Mouse (Mus musculus) erythroblast, adult 5-6 weeks (primary cell): ENCODE data around the gene Apom. TPM values are rescaled to one million over a fixed set of nuclear protein-coding genes. Genes with fewer than 3 reads are reported as not detected.

Experiments
- total RNA-seq, 2 experiments: library from RNA; stranded (forward) in 1 of 2; stranded (reverse) in 1 of 2; fragments of 150-400 nt in 1 of 2; fragments of 200-764, 138-1000 nt in 1 of 2; gene quantifications; 2 replicates each; pipeline versions ENCODE4 v1.2.3 to v1.2.4; 2015 to 2017; ENCODE audit warnings: low replicate concordance in 2 of 2

Gene Apom
- total RNA-seq, 2 experiments from 2014 or later = 0.94 TPM; not detected in 1

Other genes starting within 250 kb of the Apom start
Only the 30 nearest of the 41 such genes appear.
- 46.8 and 50.3 TPM in 2 replicates for gene Lsm2, start 150.2 kb downstream of the Apom start, total RNA-seq (2015; ENCODE audit: low replicate concordance)
- 11.2 and 16.7 TPM in 2 replicates for gene Lsm2, start 150.2 kb downstream of the Apom start, total RNA-seq (2017; ENCODE audit: low replicate concordance)
- gene Vars, start 131.1 kb downstream of the Apom start, total RNA-seq (2015; ENCODE audit: low replicate concordance) = 24.4 and 33.4 TPM in 2 replicates
- 37.4 and 45.0 TPM in 2 replicates for gene Vars, start 131.1 kb downstream of the Apom start, total RNA-seq (2017; ENCODE audit: low replicate concordance)
- gene Vwa7, start 115.5 kb downstream of the Apom start, total RNA-seq (2015; ENCODE audit: low replicate concordance) = not detected in 2 replicates
- gene Vwa7, start 115.5 kb downstream of the Apom start, total RNA-seq (2017; ENCODE audit: low replicate concordance) = not detected in 2 replicates
- 2.3 TPM in 1 of 2 replicates, not detected in the other for gene Sapcd1, start 104.0 kb downstream of the Apom start, total RNA-seq (2015; ENCODE audit: low replicate concordance)
- not detected in 2 replicates for gene Sapcd1, start 104.0 kb downstream of the Apom start, total RNA-seq (2017; ENCODE audit: low replicate concordance)
- gene Msh5, start 85.3 kb downstream of the Apom start, total RNA-seq (2015; ENCODE audit: low replicate concordance) = 0.38 and 1.5 TPM in 2 replicates
- gene Msh5, start 85.3 kb downstream of the Apom start, total RNA-seq (2017; ENCODE audit: low replicate concordance) = 5.7 and 8.8 TPM in 2 replicates
- 74.6 and 85.9 TPM in 2 replicates for gene Clic1, start 82.1 kb downstream of the Apom start, total RNA-seq (2015; ENCODE audit: low replicate concordance)
- 66.9 and 68.8 TPM in 2 replicates for gene Clic1, start 82.1 kb downstream of the Apom start, total RNA-seq (2017; ENCODE audit: low replicate concordance)
- gene Ddah2, start 73.0 kb downstream of the Apom start, total RNA-seq (2015; ENCODE audit: low replicate concordance) = 1.0 and 1.7 TPM in 2 replicates
- 2.2 TPM in 1 of 2 replicates, not detected in the other for gene Ddah2, start 73.0 kb downstream of the Apom start, total RNA-seq (2017; ENCODE audit: low replicate concordance)
- not detected in 2 replicates for gene Ly6g6c, start 66.7 kb downstream of the Apom start, total RNA-seq (2015; ENCODE audit: low replicate concordance)
- not detected in 2 replicates for gene Ly6g6c, start 66.7 kb downstream of the Apom start, total RNA-seq (2017; ENCODE audit: low replicate concordance)
- gene Mpig6b, start 65.9 kb downstream of the Apom start, total RNA-seq (2015; ENCODE audit: low replicate concordance) = 0.42 TPM in 1 of 2 replicates, not detected in the other
- gene Mpig6b, start 65.9 kb downstream of the Apom start, total RNA-seq (2017; ENCODE audit: low replicate concordance) = not detected in 2 replicates
- gene Ly6g6e, start 55.1 kb downstream of the Apom start, total RNA-seq (2015; ENCODE audit: low replicate concordance) = not detected in 2 replicates
- not detected in 2 replicates for gene Ly6g6e, start 55.1 kb downstream of the Apom start, total RNA-seq (2017; ENCODE audit: low replicate concordance)
- gene Ly6g6d, start 54.0 kb downstream of the Apom start, total RNA-seq (2015; ENCODE audit: low replicate concordance) = not detected in 2 replicates
- 1.4 TPM in 1 of 2 replicates, not detected in the other for gene Ly6g6d, start 54.0 kb downstream of the Apom start, total RNA-seq (2017; ENCODE audit: low replicate concordance)
- not detected in 2 replicates for gene Ly6g6f, start 46.4 kb downstream of the Apom start, total RNA-seq (2015; ENCODE audit: low replicate concordance)
- not detected in 2 replicates for gene Ly6g6f, start 46.4 kb downstream of the Apom start, total RNA-seq (2017; ENCODE audit: low replicate concordance)
- 28.1 and 36.8 TPM in 2 replicates for gene Abhd16a, start 42.8 kb downstream of the Apom start, total RNA-seq (2015; ENCODE audit: low replicate concordance)
- gene Abhd16a, start 42.8 kb downstream of the Apom start, total RNA-seq (2017; ENCODE audit: low replicate concordance) = 33.3 and 63.0 TPM in 2 replicates
- gene Ly6g5c, start 23.8 kb downstream of the Apom start, total RNA-seq (2015; ENCODE audit: low replicate concordance) = not detected in 2 replicates
- not detected in 2 replicates for gene Ly6g5c, start 23.8 kb downstream of the Apom start, total RNA-seq (2017; ENCODE audit: low replicate concordance)
- gene Ly6g5b, start 16.6 kb downstream of the Apom start, total RNA-seq (2015; ENCODE audit: low replicate concordance) = 7.7 TPM in 1 of 2 replicates, not detected in the other
- gene Ly6g5b, start 16.6 kb downstream of the Apom start, total RNA-seq (2017; ENCODE audit: low replicate concordance) = 0.34 TPM in 1 of 2 replicates, not detected in the other
- gene Gpank1, start 10.6 kb downstream of the Apom start, total RNA-seq (2015; ENCODE audit: low replicate concordance) = 10.9 and 14.8 TPM in 2 replicates
- gene Gpank1, start 10.6 kb downstream of the Apom start, total RNA-seq (2017; ENCODE audit: low replicate concordance) = 15.8 and 20.4 TPM in 2 replicates
- gene Csnk2b, start 10.0 kb downstream of the Apom start, total RNA-seq (2015; ENCODE audit: low replicate concordance) = 156 and 181 TPM in 2 replicates
- 76.5 and 112 TPM in 2 replicates for gene Csnk2b, start 10.0 kb downstream of the Apom start, total RNA-seq (2017; ENCODE audit: low replicate concordance)
- 0.63 and 1.5 TPM in 2 replicates for gene D17H6S53E, start 5.7 kb downstream of the Apom start, total RNA-seq (2015; ENCODE audit: low replicate concordance)
- 2.6 and 2.8 TPM in 2 replicates for gene D17H6S53E, start 5.7 kb downstream of the Apom start, total RNA-seq (2017; ENCODE audit: low replicate concordance)
- gene Bag6, start 3.1 kb upstream of the Apom start, total RNA-seq (2015; ENCODE audit: low replicate concordance) = 23.8 and 47.9 TPM in 2 replicates
- gene Bag6, start 3.1 kb upstream of the Apom start, total RNA-seq (2017; ENCODE audit: low replicate concordance) = 48.1 and 71.4 TPM in 2 replicates
- gene Prrc2a, start 32.8 kb upstream of the Apom start, total RNA-seq (2015; ENCODE audit: low replicate concordance) = 70.2 and 111 TPM in 2 replicates
- gene Prrc2a, start 32.8 kb upstream of the Apom start, total RNA-seq (2017; ENCODE audit: low replicate concordance) = 15.1 and 22.6 TPM in 2 replicates
- gene Aif1, start 44.0 kb upstream of the Apom start, total RNA-seq (2015; ENCODE audit: low replicate concordance) = 14.4 and 19.8 TPM in 2 replicates
- 8.7 and 15.8 TPM in 2 replicates for gene Aif1, start 44.0 kb upstream of the Apom start, total RNA-seq (2017; ENCODE audit: low replicate concordance)
- gene Lst1, start 56.4 kb upstream of the Apom start, total RNA-seq (2015; ENCODE audit: low replicate concordance) = 55.5 and 77.7 TPM in 2 replicates
- 32.2 and 57.3 TPM in 2 replicates for gene Lst1, start 56.4 kb upstream of the Apom start, total RNA-seq (2017; ENCODE audit: low replicate concordance)
- 4.6 TPM in 1 of 2 replicates, not detected in the other for gene Ltb, start 62.4 kb upstream of the Apom start, total RNA-seq (2015; ENCODE audit: low replicate concordance)
- gene Ltb, start 62.4 kb upstream of the Apom start, total RNA-seq (2017; ENCODE audit: low replicate concordance) = 1.7 and 3.8 TPM in 2 replicates
- gene Tnf, start 70.0 kb upstream of the Apom start, total RNA-seq (2015; ENCODE audit: low replicate concordance) = 10.7 and 19.2 TPM in 2 replicates
- gene Tnf, start 70.0 kb upstream of the Apom start, total RNA-seq (2017; ENCODE audit: low replicate concordance) = 2.8 and 8.3 TPM in 2 replicates
- not detected in 2 replicates for gene Lta, start 73.3 kb upstream of the Apom start, total RNA-seq (2015; ENCODE audit: low replicate concordance)
- not detected in 2 replicates for gene Lta, start 73.3 kb upstream of the Apom start, total RNA-seq (2017; ENCODE audit: low replicate concordance)
- not detected in 2 replicates for gene Gm16181, start 88.8 kb upstream of the Apom start, total RNA-seq (2015; ENCODE audit: low replicate concordance)
- gene Gm16181, start 88.8 kb upstream of the Apom start, total RNA-seq (2017; ENCODE audit: low replicate concordance) = not detected in 2 replicates
- gene Atp6v1g2, start 101.6 kb upstream of the Apom start, total RNA-seq (2015; ENCODE audit: low replicate concordance) = 1.0 and 2.7 TPM in 2 replicates
- gene Atp6v1g2, start 101.6 kb upstream of the Apom start, total RNA-seq (2017; ENCODE audit: low replicate concordance) = 3.8 TPM in 1 of 2 replicates, not detected in the other
- gene Nfkbil1, start 103.7 kb upstream of the Apom start, total RNA-seq (2015; ENCODE audit: low replicate concordance) = 0.58 and 1.0 TPM in 2 replicates
- gene Nfkbil1, start 103.7 kb upstream of the Apom start, total RNA-seq (2017; ENCODE audit: low replicate concordance) = 2.2 TPM in 1 of 2 replicates, not detected in the other
- 65.7 and 80.5 TPM in 2 replicates for gene Ddx39b, start 109.7 kb upstream of the Apom start, total RNA-seq (2015; ENCODE audit: low replicate concordance)
- gene Ddx39b, start 109.7 kb upstream of the Apom start, total RNA-seq (2017; ENCODE audit: low replicate concordance) = 48.1 and 50.2 TPM in 2 replicates
- gene H2-D1, start 130.7 kb upstream of the Apom start, total RNA-seq (2015; ENCODE audit: low replicate concordance) = 117 and 224 TPM in 2 replicates
- 217 and 402 TPM in 2 replicates for gene H2-D1, start 130.7 kb upstream of the Apom start, total RNA-seq (2017; ENCODE audit: low replicate concordance)